Mouse (Mus musculus): ENCODE results near the gene Ndufb2. TPM values are rescaled to one million over a fixed set of nuclear protein-coding genes. Genes with fewer than 3 reads are reported as not detected.

The Ndufb2 gene
- polyA plus RNA-seq, 1 experiment from 2014 or later = 562 TPM

DNA sequence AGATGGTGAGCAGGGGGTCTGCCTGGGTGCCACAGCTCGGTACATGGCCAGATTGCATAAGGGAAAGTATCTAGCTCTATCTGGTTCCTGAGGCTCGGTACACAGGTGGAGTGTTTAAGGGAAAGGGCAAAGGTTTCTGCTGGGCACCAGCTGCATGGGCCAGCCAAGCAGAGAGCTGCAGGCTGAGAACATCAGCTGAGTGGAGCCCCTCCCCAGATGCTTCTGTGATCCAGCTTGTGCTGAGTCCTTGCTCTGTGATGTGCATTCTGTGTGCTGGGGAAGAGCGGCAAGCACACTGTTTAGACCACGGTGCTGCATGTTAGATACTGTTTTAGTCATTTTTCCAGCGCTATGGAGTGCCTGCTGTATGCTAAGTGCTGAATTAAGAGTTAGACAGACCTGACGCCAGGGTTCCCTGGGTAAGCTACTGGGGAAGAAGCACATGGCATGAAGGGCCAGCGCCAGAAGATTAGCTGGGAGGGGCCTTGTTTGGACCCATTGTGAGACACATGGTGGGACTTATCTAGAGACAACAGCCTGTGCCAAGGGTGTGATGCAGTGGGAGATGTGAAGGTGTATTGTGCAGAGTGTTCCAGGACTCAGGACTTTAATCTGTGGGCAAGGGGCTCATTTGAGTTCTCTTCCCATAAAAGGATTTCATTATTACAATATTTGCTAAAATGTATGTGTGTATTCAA is 11.1 kb upstream of the Ndufb2 start:
- H3K36me3 ChIP-seq = peaks cover 59% of the 10 kb centered on the region

GRCm38 (mm10) chr6:39585517-39585916 is 6.9 kb upstream of the Ndufb2 start, which contains the start of gene Gm42420:
TSS of gene Gm42420 (plus strand) at chr6:39585753.
- Histone ChIP-seq H3K4me1 (replicated peaks) (no peaks in the 10 kb centered on the region), H3K36me3 (peaks cover 53% of the 10 kb centered on the region), H3K4me2 (no peak within 1 kb of the TSS), H3K27me3 (replicated peaks) (no peaks in the 10 kb centered on the region), H3K4me3 (no peak within 1 kb of the TSS), H3K9me3 (replicated peaks) (no peaks in the 10 kb centered on the region), H3K9ac (no peak within 1 kb of the TSS), H3K27ac (ENCODE audit: poor library complexity, severe bottlenecking) (no peak within 1 kb of the TSS)
- 83% methylated on average over 6 of the region's 6 CpGs for WGBS
- peak; percentile 63; the same call in 1 of the 2 replicates for ATAC-seq (ENCODE audit: insufficient number of reproducible peaks, low FRiP score)

More for the DNA sequence above, 11.1 kb upstream of the Ndufb2 start:
- Histone ChIP-seq H3K9me3 (replicated peaks) (no peaks in the 10 kb centered on the region), H3K27me3 (replicated peaks) (no peaks in the 10 kb centered on the region), H3K4me1 (replicated peaks) (no peaks in the 10 kb centered on the region), H3K27ac (ENCODE audit: poor library complexity, severe bottlenecking) (no peak overlapping the region), H3K4me3 (no peak overlapping the region), H3K4me2 (no peak overlapping the region), H3K9ac (no peak overlapping the region)
- peak; percentile 76; the same call in 1 of the 2 replicates for ATAC-seq (ENCODE audit: insufficient number of reproducible peaks, low FRiP score)
- 67% methylated on average over 7 of the region's 7 CpGs for WGBS

GRCm38 (mm10) chr6:39591481-39591880 is 893 bp upstream of the Ndufb2 start:
- peaks cover 22% of the 10 kb centered on the region for H3K36me3 ChIP-seq
- no peak overlapping the region for H3K4me3 ChIP-seq
- no peaks in the 10 kb centered on the region for H3K27me3 ChIP-seq (replicated peaks)
- ATAC-seq (ENCODE audit: insufficient number of reproducible peaks, low FRiP score) = no peak
- 92% methylated on average over 4 of the region's 4 CpGs for WGBS
- no peak overlapping the region for H3K9ac ChIP-seq
- peak overlapping the region; percentile 71; the same call in 1 of the 2 replicates for H3K4me2 ChIP-seq
- no peak overlapping the region for H3K27ac ChIP-seq (ENCODE audit: poor library complexity, severe bottlenecking)
- peaks cover 19% of the 10 kb centered on the region for H3K4me1 ChIP-seq (replicated peaks)
- H3K9me3 ChIP-seq (replicated peaks) = no peaks in the 10 kb centered on the region

DNA sequence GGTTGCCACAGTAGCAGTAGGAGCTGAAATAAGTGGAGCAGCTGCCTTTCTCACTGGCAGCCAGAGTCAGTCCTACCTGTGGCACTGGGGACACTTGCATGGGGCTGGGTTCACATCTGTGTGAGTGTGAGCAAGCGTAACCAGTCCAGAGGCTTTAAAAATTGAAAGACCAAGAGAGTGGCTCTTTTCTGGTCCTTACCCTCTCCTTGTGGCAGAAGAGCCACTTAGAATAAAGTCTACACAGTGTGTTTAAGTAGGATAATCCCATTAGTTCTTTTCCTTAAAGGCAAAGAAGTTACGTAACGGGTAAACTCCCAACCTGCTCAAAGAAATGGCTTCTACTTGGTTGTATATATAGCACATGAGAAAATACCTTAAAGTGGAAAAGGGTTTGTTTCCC is 8.5 kb downstream of the Ndufb2 start:
- 91% methylated on average over 3 of the region's 3 CpGs for WGBS
- Histone ChIP-seq H3K27me3 (replicated peaks) (no peaks in the 10 kb centered on the region), H3K9ac (no peak overlapping the region), H3K4me2 (no peak overlapping the region), H3K27ac (ENCODE audit: poor library complexity, severe bottlenecking) (no peak overlapping the region), H3K4me3 (no peak overlapping the region), H3K36me3 (peaks cover 62% of the 10 kb centered on the region), H3K9me3 (replicated peaks) (no peaks in the 10 kb centered on the region), H3K4me1 (replicated peaks) (peaks cover 6% of the 10 kb centered on the region)
- ATAC-seq (ENCODE audit: insufficient number of reproducible peaks, low FRiP score) = no peak

DNA sequence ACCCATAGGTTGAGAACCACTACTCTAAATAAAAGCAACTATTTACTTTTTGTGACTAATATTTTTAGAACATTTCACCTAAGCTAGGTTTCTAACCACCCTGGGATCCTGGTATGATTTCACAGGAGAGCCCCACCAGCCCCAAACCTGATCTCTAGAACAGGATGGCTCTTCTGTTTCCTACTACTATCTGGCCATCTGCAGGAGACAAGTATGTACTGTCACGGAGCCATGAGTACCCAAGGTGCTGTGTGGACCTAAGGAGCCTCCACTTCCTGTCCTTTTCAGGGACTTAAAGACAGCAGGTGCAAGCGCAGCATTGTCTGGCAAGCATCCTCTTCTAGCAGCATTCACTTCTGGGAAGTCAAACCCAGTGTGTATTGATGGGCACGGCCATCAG is 9.5 kb downstream of the Ndufb2 start:
- H3K4me1 ChIP-seq (replicated peaks) = peaks cover 12% of the 10 kb centered on the region
- peaks cover 54% of the 10 kb centered on the region for H3K36me3 ChIP-seq
- no peak overlapping the region for H3K27ac ChIP-seq (ENCODE audit: poor library complexity, severe bottlenecking)
- no peak overlapping the region for H3K4me2 ChIP-seq
- H3K9me3 ChIP-seq (replicated peaks) = no peaks in the 10 kb centered on the region
- no peak overlapping the region for H3K9ac ChIP-seq
- WGBS = 78% methylated on average over 3 of the region's 3 CpGs
- no peaks in the 10 kb centered on the region for H3K27me3 ChIP-seq (replicated peaks)
- no peak overlapping the region for H3K4me3 ChIP-seq
- ATAC-seq (ENCODE audit: insufficient number of reproducible peaks, low FRiP score) = no peak

GRCm38 (mm10) chr6:39604565-39604964 is 12.2 kb downstream of the Ndufb2 start:
- H3K4me1 ChIP-seq (replicated peaks) = peaks cover 17% of the 10 kb centered on the region
- no peak for ATAC-seq (ENCODE audit: insufficient number of reproducible peaks, low FRiP score)
- no peak overlapping the region for H3K4me2 ChIP-seq
- H3K9me3 ChIP-seq (replicated peaks) = no peaks in the 10 kb centered on the region
- no peak overlapping the region for H3K9ac ChIP-seq
- no peak overlapping the region for H3K4me3 ChIP-seq
- no peaks in the 10 kb centered on the region for H3K27me3 ChIP-seq (replicated peaks)
- H3K27ac ChIP-seq (ENCODE audit: poor library complexity, severe bottlenecking) = no peak overlapping the region
- peaks cover 32% of the 10 kb centered on the region for H3K36me3 ChIP-seq
- 89% methylated on average over 5 of the region's 5 CpGs for WGBS

DNA sequence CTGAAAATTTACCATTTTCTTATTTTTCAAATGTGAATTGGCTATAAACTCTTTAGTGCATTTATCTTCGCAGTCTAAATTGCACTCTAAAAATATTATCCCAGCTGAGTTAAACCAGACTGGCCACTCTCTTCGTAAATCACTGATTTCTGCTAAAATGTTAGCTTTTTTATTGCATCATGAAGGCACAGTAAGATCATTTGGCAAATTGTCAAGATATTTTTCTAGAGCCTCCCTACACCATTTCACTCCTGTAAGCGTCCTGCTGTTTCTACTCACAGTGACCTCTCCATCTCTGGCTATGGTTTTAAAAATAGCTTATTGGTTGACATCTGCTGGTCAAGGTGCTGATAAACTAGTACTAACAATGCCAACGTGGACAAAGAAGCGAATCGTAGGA is 13.7 kb downstream of the Ndufb2 start:
- H3K36me3 ChIP-seq = peaks cover 22% of the 10 kb centered on the region
- H3K9me3 ChIP-seq (replicated peaks) = no peaks in the 10 kb centered on the region
- no peak overlapping the region for H3K27ac ChIP-seq (ENCODE audit: poor library complexity, severe bottlenecking)
- H3K27me3 ChIP-seq (replicated peaks) = no peaks in the 10 kb centered on the region
- peaks cover 17% of the 10 kb centered on the region for H3K4me1 ChIP-seq (replicated peaks)
- no peak overlapping the region for H3K4me3 ChIP-seq
- 41% methylated on average over 6 of the region's 6 CpGs for WGBS
- no peak overlapping the region for H3K9ac ChIP-seq
- no peak for ATAC-seq (ENCODE audit: insufficient number of reproducible peaks, low FRiP score)
- peak overlapping the region; percentile 16; the same call in 1 of the 2 replicates for H3K4me2 ChIP-seq

GRCm38 (mm10) chr6:39606862-39607261 is 14.5 kb downstream of the Ndufb2 start:
- no peak overlapping the region for H3K9ac ChIP-seq

DNA sequence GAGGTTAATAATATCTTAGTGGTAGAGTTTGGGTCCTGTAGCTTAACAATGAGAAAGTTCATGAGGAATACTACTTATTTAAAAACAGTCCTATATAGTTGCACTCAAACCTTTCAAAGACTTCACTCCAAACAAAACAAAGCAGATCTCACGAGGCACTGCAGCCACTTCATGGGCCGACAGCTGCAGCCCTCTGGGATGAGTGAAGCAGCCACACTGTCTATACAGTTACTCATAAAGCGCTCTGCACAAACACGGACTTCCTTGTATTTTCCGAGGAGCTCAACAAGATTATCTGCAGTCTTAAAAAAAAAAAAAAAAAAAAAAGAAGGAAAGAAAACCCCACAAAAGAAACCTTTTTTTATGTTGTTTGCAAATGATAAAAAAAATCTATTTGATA is 15.0 kb downstream of the Ndufb2 start:
- H3K9me3 ChIP-seq (replicated peaks) = no peaks in the 10 kb centered on the region
- no peak overlapping the region for H3K4me2 ChIP-seq
- 50% methylated on average over 5 of the region's 5 CpGs for WGBS
- no peak overlapping the region for H3K4me3 ChIP-seq
- H3K9ac ChIP-seq = no peak overlapping the region
- ATAC-seq (ENCODE audit: insufficient number of reproducible peaks, low FRiP score) = no peak
- peaks cover 17% of the 10 kb centered on the region for H3K4me1 ChIP-seq (replicated peaks)
- H3K27me3 ChIP-seq (replicated peaks) = no peaks in the 10 kb centered on the region
- no peak overlapping the region for H3K27ac ChIP-seq (ENCODE audit: poor library complexity, severe bottlenecking)
- peaks cover 18% of the 10 kb centered on the region for H3K36me3 ChIP-seq

More at GRCm38 (mm10) chr6:39606862-39607261, 14.5 kb downstream of the Ndufb2 start:
- Histone ChIP-seq H3K4me2 (no peak overlapping the region), H3K27ac (ENCODE audit: poor library complexity, severe bottlenecking) (no peak overlapping the region), H3K27me3 (replicated peaks) (no peaks in the 10 kb centered on the region), H3K9me3 (replicated peaks) (no peaks in the 10 kb centered on the region), H3K4me3 (no peak overlapping the region), H3K4me1 (replicated peaks) (peaks cover 17% of the 10 kb centered on the region), H3K36me3 (peaks cover 19% of the 10 kb centered on the region)
- 61% methylated on average over 3 of the region's 3 CpGs for WGBS
- ATAC-seq (ENCODE audit: insufficient number of reproducible peaks, low FRiP score) = no peak

DNA sequence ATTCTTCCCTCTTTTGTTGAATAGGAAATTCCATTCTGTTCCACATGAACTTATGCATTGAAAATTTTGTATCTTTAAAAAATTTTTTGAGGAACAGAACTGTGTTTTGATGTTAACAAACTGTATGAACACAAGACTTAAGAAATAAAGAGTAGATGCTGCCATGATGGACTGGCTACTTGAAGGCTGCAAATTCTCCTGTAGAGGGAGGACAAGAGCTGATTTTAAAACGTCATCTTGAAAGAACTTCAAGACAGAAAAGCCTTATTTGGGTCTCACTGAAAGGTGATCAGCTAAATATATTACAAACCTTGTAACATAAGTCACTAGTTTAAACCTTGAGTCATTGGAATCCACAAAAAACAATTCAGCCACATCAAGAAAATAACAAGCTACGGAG is 17.8 kb downstream of the Ndufb2 start:
- ATAC-seq (ENCODE audit: insufficient number of reproducible peaks, low FRiP score) = no peak
- no peaks in the 10 kb centered on the region for H3K9me3 ChIP-seq (replicated peaks)
- H3K4me1 ChIP-seq (replicated peaks) = peaks cover 17% of the 10 kb centered on the region
- H3K27me3 ChIP-seq (replicated peaks) = no peaks in the 10 kb centered on the region
- H3K27ac ChIP-seq (ENCODE audit: poor library complexity, severe bottlenecking) = no peak overlapping the region
- WGBS = 65% methylated on average over 2 of the region's 2 CpGs
- H3K36me3 ChIP-seq = peaks cover 26% of the 10 kb centered on the region
- no peak overlapping the region for H3K9ac ChIP-seq
- H3K4me3 ChIP-seq = no peak overlapping the region
- no peak overlapping the region for H3K4me2 ChIP-seq

GRCm38 (mm10) chr6:39611296-39611695 is 18.9 kb downstream of the Ndufb2 start:
- WGBS = 89% methylated on average over 2 of the region's 2 CpGs
- ATAC-seq (ENCODE audit: insufficient number of reproducible peaks, low FRiP score) = no peak
- no peaks in the 10 kb centered on the region for H3K9me3 ChIP-seq (replicated peaks)

More at GRCm38 (mm10) chr6:39611296-39611695, 18.9 kb downstream of the Ndufb2 start:
- Histone ChIP-seq H3K4me3 (no peak overlapping the region), H3K4me1 (replicated peaks) (peaks cover 8% of the 10 kb centered on the region), H3K9ac (no peak overlapping the region), H3K4me2 (no peak overlapping the region), H3K36me3 (peaks cover 36% of the 10 kb centered on the region), H3K27me3 (replicated peaks) (no peaks in the 10 kb centered on the region), H3K27ac (ENCODE audit: poor library complexity, severe bottlenecking) (no peak overlapping the region)
